Mouse (Mus musculus) cortical plate, adult 2 months (tissue): ENCODE measurements around the gene Cnpy3.

ENCODE experiments used
- CTCF ChIP-seq: fragments of 200-500 bp; IDR thresholded peaks from 2 replicates; pipeline ENCODE4 v1.5.1; 2011; ENCODE audit warnings: mild to moderate bottlenecking, control low read depth, low read length; ENCODE audit not compliant: insufficient read depth; ENCODE audit errors: extremely low read depth
- POLR2A ChIP-seq: fragments of 200-500 bp; IDR thresholded peaks from 2 replicates; pipeline ENCODE4 v1.6.1; 2011; ENCODE audit warnings: mild to moderate bottlenecking, low read length, control low read depth; ENCODE audit not compliant: insufficient read depth; ENCODE audit errors: extremely low read depth

GRCm38 (mm10) chr17:46728904-46729318, 23.1 kb downstream of the Cnpy3 start, which contains the start of gene Gnmt:
- TF ChIP-seq POLR2A (no peak), CTCF (no peak)
